Mouse (Mus musculus): ENCODE data around the gene Coa5.

- no peak for TF ChIP-seq POLR2A (IDR thresholded peaks at IDR 0.05; ENCODE audit: low read depth, low read length)
- no peak for TF ChIP-seq CTCF (IDR thresholded peaks at IDR 0.05; ENCODE audit: extremely low read depth, insufficient read length, insufficient replicate concordance, low read depth, low read length)
These were observed 48.5 kb upstream of the Coa5 start for GRCm38 (mm10) chr1:37478416-37478815.

Measured in small intestine, adult 2 months (tissue).